8 mouse cellular contexts compared by ENCODE assay signal in genomic region chr9:98296383-98297201, GRCm38 (mm10). TPM values are rescaled to one million over a fixed set of nuclear protein-coding genes. Genes with fewer than 3 reads are reported as not detected.
DNase-seq lines count a peak whose midpoint lies in the region; ATAC-seq and TF ChIP-seq lines count a peak whose summit lies in the region.

No protein-coding gene starts in this region.

- H3K9ac ChIP-seq in forebrain, embryonic 13.5 days, result peak overlapping the region; percentile 58
- H3K9ac ChIP-seq in liver, postnatal 0 days (replicated peaks), result peak overlapping the region; percentile 79
- no peak overlapping the region; the same call in 1 of the 2 replicates for H3K9ac ChIP-seq in neural tube, embryonic 14.5 days (replicated peaks; ENCODE audit: low read depth, low read length)

- H3K4me1 ChIP-seq in E14TG2a.4 (replicated peaks; ENCODE audit: low read depth, low read length), result peaks cover 19% of the 10 kb centered on the region
- H3K4me1 ChIP-seq in forebrain, embryonic 13.5 days, result peaks cover 10% of the 10 kb centered on the region
- H3K4me1 ChIP-seq in liver, postnatal 0 days (ENCODE audit: insufficient read depth), result peaks cover 27% of the 10 kb centered on the region
- H3K4me1 ChIP-seq in neural tube, embryonic 14.5 days (ENCODE audit: control insufficient read depth, insufficient read depth, low read length), result peaks cover 7% of the 10 kb centered on the region; the same call in 1 of the 2 replicates

- TF ChIP-seq EP300 in liver, postnatal 0 days (IDR thresholded peaks at IDR 0.05; ENCODE audit: low read depth), result 0 out of 2 replicates have a peak, but pooled peaks have one; percentile 15

- H3K4me3 ChIP-seq in E14TG2a.4 (replicated peaks; ENCODE audit: low read length), result peak overlapping the region; percentile 82
- H3K4me3 ChIP-seq in forebrain, embryonic 13.5 days, result peak overlapping the region; percentile 58
- peak overlapping the region; percentile 77 for H3K4me3 ChIP-seq in liver, postnatal 0 days (ENCODE audit: low read depth, low read length)
- H3K4me3 ChIP-seq in neural tube, embryonic 14.5 days (ENCODE audit: low read depth, low read length), result peak overlapping the region; percentile 40

- peak; percentile 88 for DNase-seq in heart, postnatal 10 days
- DNase-seq in large intestine, adult 2 months (ENCODE audit: low read depth, low spot score), result peak; percentile 91
- peak; percentile 96 for DNase-seq in liver, postnatal 0 days
- peak; percentile 94 for DNase-seq in testis, postnatal 10 days (ENCODE audit: low spot score)

- intact Hi-C loops in heart, postnatal 10 days (cut with DNase I), result no loop called here

- H3K36me3 ChIP-seq in E14TG2a.4 (ENCODE audit: insufficient read depth, low read length), result no peaks in the 10 kb centered on the region
- H3K36me3 ChIP-seq in forebrain, embryonic 13.5 days (ENCODE audit: poor library complexity, severe bottlenecking), result no peaks in the 10 kb centered on the region
- no peaks in the 10 kb centered on the region for H3K36me3 ChIP-seq in liver, postnatal 0 days (replicated peaks; ENCODE audit: insufficient read depth, low read length)
- no peaks in the 10 kb centered on the region for H3K36me3 ChIP-seq in neural tube, embryonic 14.5 days (ENCODE audit: control insufficient read depth, insufficient read depth, low read length)

- peak; percentile 73 for ATAC-seq in cerebellum, adult (ENCODE audit: insufficient number of reproducible peaks, low FRiP score, low TSS enrichment)
- peak; percentile 86 for ATAC-seq in forebrain, embryonic 13.5 days
- ATAC-seq in liver, postnatal 0 days, result peak; percentile 83
- ATAC-seq in neural tube, embryonic 14.5 days (ENCODE audit: low read depth), result peak; percentile 70

- no peak for TF ChIP-seq CTCF in E14TG2a.4 (conservative IDR thresholded peaks at IDR 0.05; ENCODE audit: low read length)
- TF ChIP-seq CTCF in liver, postnatal 0 days (IDR thresholded peaks at IDR 0.05; ENCODE audit: low read depth), result no peak

- under 1% methylated on average over 56 of the region's 56 CpGs for WGBS in forebrain, embryonic 13.5 days
- WGBS in large intestine, adult 2 months, result under 1% methylated on average over 56 of the region's 56 CpGs
- WGBS in liver, postnatal 0 days (ENCODE audit: insufficient replicate concordance), result 1% methylated on average over 56 of the region's 56 CpGs
- under 1% methylated on average over 55 of the region's 56 CpGs for WGBS in neural tube, embryonic 14.5 days

- H3K27me3 ChIP-seq in E14TG2a.4 (ENCODE audit: insufficient read depth, low read length), result peaks cover 6% of the 10 kb centered on the region; the same call in 1 of the 2 replicates
- no peaks in the 10 kb centered on the region for H3K27me3 ChIP-seq in forebrain, embryonic 13.5 days
- H3K27me3 ChIP-seq in liver, postnatal 0 days (ENCODE audit: insufficient read depth, low read length), result no peaks in the 10 kb centered on the region
- no peaks in the 10 kb centered on the region for H3K27me3 ChIP-seq in neural tube, embryonic 14.5 days (ENCODE audit: control insufficient read depth, insufficient read depth, low read length)

- H3K27ac ChIP-seq in forebrain, embryonic 13.5 days, result no peak overlapping the region
- H3K27ac ChIP-seq in liver, postnatal 0 days (ENCODE audit: low read depth), result peak overlapping the region; percentile 95
- peak overlapping the region; percentile 45; the same call in 1 of the 2 replicates for H3K27ac ChIP-seq in neural tube, embryonic 14.5 days (ENCODE audit: low read depth, low read length)

- no peaks in the 10 kb centered on the region for H3K9me3 ChIP-seq in E14TG2a.4 (ENCODE audit: low read length)
- no peaks in the 10 kb centered on the region for H3K9me3 ChIP-seq in forebrain, embryonic 13.5 days (replicated peaks)
- no peaks in the 10 kb centered on the region for H3K9me3 ChIP-seq in liver, postnatal 0 days (ENCODE audit: low read length)
- no peaks in the 10 kb centered on the region for H3K9me3 ChIP-seq in neural tube, embryonic 14.5 days (ENCODE audit: control insufficient read depth, low read length)

- H3K4me2 ChIP-seq in forebrain, embryonic 13.5 days, result peak overlapping the region; percentile 78
- H3K4me2 ChIP-seq in liver, postnatal 0 days (ENCODE audit: low read depth, low read length), result peak overlapping the region; percentile 84
- peak overlapping the region; percentile 72 for H3K4me2 ChIP-seq in neural tube, embryonic 14.5 days (ENCODE audit: low read depth, low read length)

RNA-seq across cellular contexts. Expression of gene Nmnat3, which starts 9.4 kb away (rescaled TPM):
- polyA plus RNA-seq in forebrain, embryonic 13.5 days (2015; fragmentation: Nextera tagmentation; extraction: Ambion mirVana), result 2.0 and 2.3 TPM in 2 replicates
- 10 to 100 TPM; 11.2 to 12.8 TPM for total RNA-seq in heart, postnatal 10 days (2021)
- polyA plus RNA-seq in large intestine, adult 2 months (2012; rRNA removed), result 5.8 and 8.3 TPM in 2 replicates
- 13.9 and 14.2 TPM in 2 replicates for polyA plus RNA-seq in liver, postnatal 0 days (2015; fragmentation: Nextera tagmentation; extraction: Ambion mirVana)
- 1.5 and 1.6 TPM in 2 replicates for polyA plus RNA-seq in neural tube, embryonic 14.5 days (2014; fragmentation: Nextera tagmentation; extraction: Ambion mirVana)
